Mouse (Mus musculus): ENCODE results near the gene Enc1.

- TF ChIP-seq POLR2A (IDR thresholded peaks at IDR 0.05; ENCODE audit: insufficient read depth, low read depth, low read length) (no peak), EP300 (IDR thresholded peaks at IDR 0.05; ENCODE audit: insufficient read depth, low read depth, low read length) (no peak)
These were observed 46.1 kb downstream of the Enc1 start for GRCm38 (mm10) chr13:97287046-97287445.

Data from heart, adult 2 months (tissue).